Mouse (Mus musculus): Measurements from ENCODE around the gene Cplx1.

GRCm38 (mm10) chr5:108573054-108573453 is 23.2 kb upstream of the Cplx1 start:
- no peak for TF ChIP-seq CTCF (IDR thresholded peaks at IDR 0.05; ENCODE audit: low read depth)
- no peak for TF ChIP-seq EP300 (IDR thresholded peaks at IDR 0.05; ENCODE audit: low read depth)
